Mouse (Mus musculus) R1 (cell line): ENCODE measurements around the gene Ero1lb.
A peak's percentile ranks its signal among the peaks of the same experiment; 100 is the strongest.
"Not testable (repeated sequence)": the region's sequence is repeated elsewhere in the genome, so short reads cannot be mapped to it uniquely, and the experiment has no call there.

Experiments used
- DNase-seq: peaks from one replicate; pipeline ENCODE4 v3.0.0-alpha.2; 2018; ENCODE audit warnings: low read depth, low spot score

Ero1lb gene

GRCm38 (mm10) chr13:12574979-12575536, 9.4 kb downstream of the Ero1lb start:
- no peak for DNase-seq

DNA sequence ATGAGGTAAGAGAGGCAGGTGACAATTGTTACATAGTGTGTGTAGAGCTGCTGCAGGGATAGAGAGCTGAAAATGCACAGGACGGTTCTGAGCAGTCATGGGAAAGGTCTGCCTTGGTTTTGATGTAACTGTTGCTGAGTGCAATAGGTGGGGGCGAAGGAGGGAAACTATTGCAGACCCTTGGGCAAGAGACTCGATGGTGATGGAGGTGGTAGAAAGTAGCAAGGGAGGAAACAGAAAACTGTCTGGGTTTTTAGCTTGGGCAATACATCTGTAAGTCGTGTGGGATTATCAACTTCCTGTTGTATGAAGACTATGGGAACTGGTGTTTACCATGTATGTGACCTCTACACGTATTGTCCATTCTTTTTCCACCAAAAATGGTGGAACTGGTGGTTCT, 12.5 kb downstream of the Ero1lb start:
- no peak for DNase-seq

DNA sequence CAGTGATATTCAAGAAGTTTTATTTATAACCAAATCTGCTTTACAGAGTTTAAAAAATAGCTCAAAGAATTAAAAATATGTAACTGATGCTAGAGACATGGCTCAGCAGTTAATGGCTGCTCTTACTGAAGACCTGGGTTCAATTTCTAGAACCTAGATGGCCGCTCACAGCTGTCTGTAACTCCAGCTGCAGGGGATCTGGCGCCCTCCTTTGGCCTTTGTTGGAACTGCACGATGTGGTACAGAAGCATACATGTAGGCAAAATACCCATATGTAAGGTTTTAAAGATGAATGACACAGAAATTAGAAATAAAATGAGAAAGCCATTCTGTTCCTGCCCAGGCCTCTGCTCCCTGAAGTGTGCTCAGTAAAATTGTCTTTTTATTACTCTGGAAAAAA, 23.3 kb downstream of the Ero1lb start:
- DNase-seq, result peak; percentile 49

- DNase-seq, result not testable (repeated sequence)
Observed at GRCm38 (mm10) chr13:12597075-12597474, 31.4 kb downstream of the Ero1lb start.

GRCm38 (mm10) chr13:12610206-12610605, 44.5 kb downstream of the Ero1lb start:
- not testable (repeated sequence) for DNase-seq

GRCm38 (mm10) chr13:12614026-12614425, 48.4 kb downstream of the Ero1lb start:
- DNase-seq, result not testable (repeated sequence)

DNA sequence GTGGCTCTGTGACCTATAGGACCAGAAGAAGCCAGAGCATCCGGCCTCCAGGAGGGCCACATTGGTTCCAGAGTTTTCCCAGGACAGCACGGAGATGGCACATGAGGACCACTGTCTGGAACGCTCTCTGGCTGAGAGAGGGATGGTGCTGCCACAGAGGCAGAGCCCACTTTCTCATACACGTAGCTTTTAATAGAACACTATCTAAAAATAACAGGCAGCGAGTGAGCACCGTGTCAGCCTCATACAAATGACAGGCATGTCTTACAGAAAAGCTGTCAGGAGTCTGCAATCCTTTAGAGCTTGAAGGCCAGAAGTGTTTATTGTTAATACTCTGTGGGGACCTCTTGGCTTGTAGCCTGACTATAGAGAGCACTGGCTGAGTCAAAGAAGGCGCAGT, 48.9 kb downstream of the Ero1lb start:
- not testable (repeated sequence) for DNase-seq

- DNase-seq, result not testable (repeated sequence)
Observed at GRCm38 (mm10) chr13:12615014-12615413, 49.3 kb downstream of the Ero1lb start.

- DNase-seq, result not testable (repeated sequence)
Observed at GRCm38 (mm10) chr13:12616489-12616888, 50.8 kb downstream of the Ero1lb start.

GRCm38 (mm10) chr13:12619808-12620207, 54.1 kb downstream of the Ero1lb start:
- DNase-seq, result not testable (repeated sequence)

GRCm38 (mm10) chr13:12626061-12626460, 60.4 kb downstream of the Ero1lb start:
- DNase-seq, result not testable (repeated sequence)

DNA sequence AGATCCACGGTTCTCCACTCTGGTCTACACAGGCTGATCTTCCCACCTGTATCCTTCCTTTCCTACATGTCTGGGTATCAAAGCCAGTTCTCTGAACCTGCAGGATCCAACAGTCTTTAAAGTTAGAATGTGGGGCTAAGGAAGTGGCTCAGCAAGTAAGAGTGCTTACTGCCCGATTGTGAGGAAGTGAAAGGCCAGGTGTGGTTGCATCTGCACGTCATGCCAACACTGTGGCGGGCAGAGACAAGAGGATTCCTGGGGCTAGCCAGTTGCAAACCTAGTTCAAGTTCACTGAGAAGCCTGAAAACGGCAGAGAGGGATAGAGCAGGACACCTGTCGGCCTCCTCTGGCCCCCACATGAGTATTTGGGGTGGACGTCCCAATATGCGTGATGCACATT, 62.1 kb downstream of the Ero1lb start:
- DNase-seq, result not testable (repeated sequence)

DNA sequence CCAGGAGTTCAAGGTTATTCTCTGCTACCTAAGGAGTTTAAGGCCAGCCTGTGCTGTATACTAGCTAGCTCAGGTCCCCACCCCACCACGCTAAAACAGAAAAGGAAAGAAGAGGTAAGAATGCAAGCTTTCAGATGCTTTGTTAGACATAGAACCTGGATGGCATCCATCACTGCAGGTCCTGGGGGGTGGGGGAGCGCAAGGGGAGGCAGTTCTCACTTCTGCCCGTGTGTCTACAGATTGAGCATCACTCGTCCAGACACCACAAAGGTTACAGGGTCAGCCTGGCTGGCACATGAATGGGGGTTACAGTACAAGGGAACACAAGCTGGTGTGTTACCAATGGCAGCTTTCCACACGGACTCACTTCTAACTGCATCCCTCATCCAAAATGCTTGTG, 62.5 kb downstream of the Ero1lb start:
- not testable (repeated sequence) for DNase-seq

DNA sequence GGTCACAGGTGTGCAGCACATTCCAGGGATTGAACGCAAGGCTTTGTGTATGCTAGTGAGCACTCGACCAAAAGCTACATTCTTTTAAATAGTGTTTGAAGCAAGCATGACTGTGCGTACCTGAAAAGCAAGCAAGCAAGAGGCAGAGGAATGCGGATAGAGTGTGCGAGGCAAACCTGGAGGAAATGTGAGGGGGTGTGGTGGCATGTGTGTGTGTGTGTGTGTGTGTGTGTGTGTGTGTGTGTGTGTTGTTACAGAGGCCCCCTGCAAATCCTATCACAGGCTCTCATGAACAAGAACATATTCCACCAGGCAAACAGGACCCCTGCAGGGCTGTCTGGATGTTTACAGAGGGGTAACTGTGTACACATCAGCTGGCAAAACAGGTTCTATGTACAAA, 64.6 kb downstream of the Ero1lb start:
- not testable (repeated sequence) for DNase-seq

DNA sequence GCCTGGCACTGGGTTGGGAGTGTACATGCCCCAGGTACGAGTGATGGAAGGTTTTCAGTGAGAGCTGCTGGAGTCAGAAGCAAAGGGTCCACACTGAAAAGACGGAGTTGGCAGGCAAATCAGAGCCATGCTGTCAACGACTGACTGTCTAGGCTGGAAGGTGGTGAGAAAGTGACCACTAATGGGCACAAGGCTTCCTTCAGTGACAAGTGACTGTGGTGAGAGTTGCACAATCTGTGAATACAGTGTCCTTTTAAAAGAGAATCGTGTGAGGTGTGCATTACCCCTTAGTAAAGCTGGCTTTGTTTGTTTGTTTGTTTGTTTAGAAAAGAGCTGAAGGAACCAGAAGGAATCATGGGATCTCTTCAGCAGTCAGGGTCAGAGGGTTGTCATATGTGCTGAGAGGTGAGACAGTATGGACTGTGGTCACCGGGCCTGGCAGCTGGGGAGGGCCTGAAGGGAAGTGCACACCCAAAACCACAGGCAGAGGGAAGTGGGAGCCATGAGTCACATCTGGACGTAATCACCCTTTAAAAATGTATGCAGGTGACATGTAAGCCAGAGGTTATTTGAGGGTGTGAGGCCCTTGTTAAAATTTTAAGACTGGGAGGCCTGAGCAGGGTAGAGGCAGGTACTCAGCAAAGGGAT, 69.4 kb downstream of the Ero1lb start:
- DNase-seq, result not testable (repeated sequence)

- DNase-seq, result not testable (repeated sequence)
Observed at GRCm38 (mm10) chr13:12642795-12643194, 77.1 kb downstream of the Ero1lb start.

- DNase-seq, result not testable (repeated sequence)
Observed at GRCm38 (mm10) chr13:12646676-12647075, 81.0 kb downstream of the Ero1lb start.

- DNase-seq, result peak; percentile 47
Observed at GRCm38 (mm10) chr13:12650020-12650876, 84.6 kb downstream of the Ero1lb start.

GRCm38 (mm10) chr13:12650877-12651176, 85.2 kb downstream of the Ero1lb start:
- peak; percentile 71 for DNase-seq
